Mouse (Mus musculus) midbrain, embryonic 11.5 days (tissue): ENCODE results near the gene Oaz3. TPM values are rescaled to one million over a fixed set of nuclear protein-coding genes. Genes with fewer than 3 reads are reported as not detected.

ENCODE experiments used
- ATAC-seq: fragments of 200-750 bp; cut with Nextera tagmentation; 2 replicates; pipeline ENCODE4 v1.8.0; 2017; ENCODE audit warnings: moderate TSS enrichment, moderate library complexity; ENCODE audit not compliant: low FRiP score
- DNase-seq: peaks from one replicate; pipeline ENCODE4 v3.0.0; 2015; ENCODE audit warnings: low spot score; ENCODE audit errors: missing footprints
- H3K27ac ChIP-seq: fragments of 300-500 bp; sonication (generic); 2 replicates; pipeline ENCODE4 v1.5.1; 2014; ENCODE audit warnings: low read depth, low read length
- H3K27me3 ChIP-seq: fragments of 300-500 bp; sonication (generic); 2 replicates; pipeline ENCODE4 v1.6.1; 2014; ENCODE audit warnings: mild to moderate bottlenecking, low read length, moderate library complexity, mixed read lengths; ENCODE audit not compliant: control insufficient read depth, insufficient read depth
- H3K36me3 ChIP-seq: fragments of 300-500 bp; sonication (generic); 2 replicates; pipeline ENCODE4 v1.6.1; 2014; ENCODE audit warnings: mild to moderate bottlenecking, low read length, moderate library complexity, mixed read lengths; ENCODE audit not compliant: control insufficient read depth, insufficient read depth
- H3K4me1 ChIP-seq: fragments of 300-500 bp; sonication (generic); 2 replicates; pipeline ENCODE4 v1.6.1; 2014; ENCODE audit warnings: low read length; ENCODE audit not compliant: control insufficient read depth, insufficient read depth
- H3K4me2 ChIP-seq: fragments of 300-500 bp; sonication (generic); 2 replicates; pipeline ENCODE4 v1.6.1; 2014; ENCODE audit warnings: mild to moderate bottlenecking, moderate library complexity
- H3K4me3 ChIP-seq: fragments of 300-500 bp; sonication (generic); 2 replicates; pipeline ENCODE4 v1.5.1; 2014; ENCODE audit warnings: low read depth, low read length
- H3K9ac ChIP-seq: fragments of 300-500 bp; sonication (generic); 2 replicates; pipeline ENCODE4 v1.6.1; 2014; ENCODE audit warnings: low read length
- H3K9me3 ChIP-seq: fragments of 300-500 bp; sonication (generic); 2 replicates; pipeline ENCODE4 v1.6.1; 2016; ENCODE audit warnings: low read length; ENCODE audit not compliant: control insufficient read depth
- WGBS: fragments of 180-500 bp; shearing (Covaris S2); extraction: QIAGEN DNeasy Blood & Tissue Kit; methylation state at CpG from one replicate; pipeline ENCODE4 v1.1.7; 2014; 5-methylcytosine and 5-hydroxymethylcytosine counted together
- polyA plus RNA-seq: library from polyadenylated mRNA; unstranded; fragments of >200 nt; fragmentation: Nextera tagmentation; extraction: Ambion mirVana; gene quantifications from 2 replicates; pipeline ENCODE4 v1.2.1, GENCODE M21; 2014

Gene Oaz3
- 0.12 TPM in 1 of 2 replicates, not detected in the other for polyA plus RNA-seq

DNA sequence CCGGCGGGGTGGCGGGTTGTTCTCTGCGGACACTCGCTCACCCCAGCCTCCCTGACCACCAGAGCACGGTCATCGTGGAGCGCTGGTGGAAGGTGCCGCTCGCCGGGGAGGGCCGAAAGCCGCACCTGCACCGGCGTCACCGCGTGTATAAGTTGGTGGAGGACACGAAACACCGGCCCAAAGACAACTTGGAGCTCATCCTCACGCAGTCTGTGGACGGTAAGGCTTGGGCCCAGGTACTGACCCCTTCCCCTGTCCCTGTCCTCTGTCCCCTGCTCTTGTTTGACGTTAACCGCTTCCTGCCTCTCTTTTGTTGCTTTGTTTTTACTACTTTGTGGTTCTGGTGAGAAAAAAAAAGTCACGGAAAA, at the start of gene Oaz3:
TSS of gene Oaz3 (minus strand) at position 319 of the 368 bp plus-strand sequence.
- Histone ChIP-seq H3K27ac (no peak within 1 kb of the TSS), H3K4me3 (peak within 1 kb of the TSS; percentile 70), H3K4me2 (peak within 1 kb of the TSS; percentile 84), H3K4me1 (peaks cover 5% of the 10 kb centered on the region), H3K27me3 (no peaks in the 10 kb centered on the region), H3K9ac (peak within 1 kb of the TSS; percentile 79), H3K36me3 (peaks cover 13% of the 10 kb centered on the region), H3K9me3 (no peaks in the 10 kb centered on the region)
- under 1% methylated on average over 24 of the region's 24 CpGs for WGBS
- no peak for DNase-seq
- ATAC-seq = no peak

DNA sequence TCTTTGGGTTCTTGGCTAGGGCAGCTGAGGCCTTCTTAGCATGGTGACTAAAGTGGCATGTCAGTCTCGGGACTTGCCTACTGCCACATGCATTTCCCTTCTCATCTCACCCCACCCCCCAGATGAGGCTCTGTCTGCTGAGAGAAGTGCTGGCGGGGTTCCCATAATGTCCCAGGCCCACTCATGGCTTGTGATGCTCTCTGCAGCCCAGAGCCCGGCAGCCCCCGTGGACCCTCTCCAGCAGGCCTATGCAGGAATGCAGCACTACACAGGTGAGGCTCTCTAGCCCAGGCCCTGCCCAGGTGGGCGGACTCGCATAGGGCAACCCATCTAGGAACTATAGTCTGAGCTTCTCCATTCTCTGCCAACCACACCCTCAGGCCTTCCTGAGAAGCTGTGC, 43.9 kb upstream of the Oaz3 start:
- WGBS = 81% methylated on average over 6 of the region's 6 CpGs
- no peak overlapping the region for H3K4me2 ChIP-seq
- no peaks in the 10 kb centered on the region for H3K9me3 ChIP-seq
- H3K4me3 ChIP-seq = no peak overlapping the region
- peaks cover 9% of the 10 kb centered on the region; the same call in 1 of the 2 replicates for H3K36me3 ChIP-seq
- ATAC-seq = no peak
- H3K4me1 ChIP-seq = peaks cover 38% of the 10 kb centered on the region
- no peak overlapping the region for H3K9ac ChIP-seq
- DNase-seq = no peak
- no peak overlapping the region for H3K27ac ChIP-seq
- no peaks in the 10 kb centered on the region for H3K27me3 ChIP-seq

DNA sequence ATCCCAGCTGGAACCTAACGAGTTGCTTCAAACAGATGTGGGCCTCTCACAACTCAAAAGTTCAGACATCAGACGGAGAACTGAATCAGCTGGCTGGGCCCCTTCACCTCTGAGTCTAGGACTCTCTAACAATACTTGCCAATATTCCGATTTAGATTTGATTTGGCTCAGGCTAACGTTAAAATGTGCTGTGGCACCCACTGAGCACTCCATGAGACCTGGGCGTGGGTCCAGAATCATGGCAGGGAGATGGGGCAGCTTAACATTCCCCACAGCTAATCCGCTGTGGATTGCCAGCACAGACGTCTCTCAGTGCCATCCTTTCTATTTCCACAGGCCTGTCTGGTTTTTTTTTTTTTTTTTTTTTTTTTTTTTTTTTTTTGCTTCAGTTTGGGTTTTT, 42.2 kb upstream of the Oaz3 start:
- DNase-seq = no peak
- 65% methylated on average over 7 of the region's 7 CpGs for WGBS
- no peak overlapping the region for H3K9ac ChIP-seq
- peaks cover 9% of the 10 kb centered on the region; the same call in 1 of the 2 replicates for H3K36me3 ChIP-seq
- ATAC-seq = no peak
- no peak overlapping the region for H3K4me2 ChIP-seq
- no peak overlapping the region for H3K4me3 ChIP-seq
- H3K27me3 ChIP-seq = no peaks in the 10 kb centered on the region
- H3K4me1 ChIP-seq = peaks cover 44% of the 10 kb centered on the region
- no peaks in the 10 kb centered on the region for H3K9me3 ChIP-seq
- H3K27ac ChIP-seq = no peak overlapping the region

DNA sequence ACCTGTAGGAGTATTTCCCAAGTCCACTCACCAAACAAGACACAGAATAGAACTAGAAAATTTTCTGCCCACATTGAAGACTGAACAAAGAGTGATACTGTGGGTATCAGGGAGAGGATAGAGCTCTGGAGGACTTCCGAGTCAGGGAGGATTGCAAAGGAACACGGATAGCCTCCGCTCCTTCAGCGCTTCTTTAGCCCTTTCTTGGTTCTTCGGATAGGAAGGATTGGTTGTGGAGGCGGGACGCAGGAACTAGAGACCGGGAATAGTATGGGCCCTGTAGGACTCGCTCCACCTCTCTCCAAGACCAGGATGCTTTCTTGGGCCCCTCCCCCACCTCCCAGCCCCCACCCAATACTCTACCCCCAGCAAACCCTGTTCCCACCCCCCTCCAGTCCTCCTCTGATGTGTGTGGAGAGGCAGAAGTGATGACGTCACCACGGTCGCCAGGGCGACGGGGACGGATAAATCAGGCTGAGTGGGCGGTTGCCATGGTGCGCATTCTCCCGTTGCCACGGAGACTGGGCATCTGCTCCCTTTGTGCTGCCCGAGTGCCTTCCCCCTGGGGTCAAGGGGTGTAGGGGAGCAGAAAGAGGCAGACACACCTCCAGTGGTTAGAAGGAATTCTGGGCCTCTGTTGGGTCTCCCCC, 40.2 kb upstream of the Oaz3 start:
- peak overlapping the region; percentile 87 for H3K27ac ChIP-seq
- no peaks in the 10 kb centered on the region for H3K9me3 ChIP-seq
- peaks cover 53% of the 10 kb centered on the region for H3K4me1 ChIP-seq
- H3K4me3 ChIP-seq = peak overlapping the region; percentile 8; the same call in 1 of the 2 replicates
- H3K36me3 ChIP-seq = peaks cover 4% of the 10 kb centered on the region; the same call in 1 of the 2 replicates
- no peaks in the 10 kb centered on the region for H3K27me3 ChIP-seq
- peak overlapping the region; percentile 44 for H3K4me2 ChIP-seq
- ATAC-seq = peak; percentile 95
- 7% methylated on average over 20 of the region's 20 CpGs for WGBS
- H3K9ac ChIP-seq = peak overlapping the region; percentile 44
- DNase-seq = peak; percentile 100

DNA sequence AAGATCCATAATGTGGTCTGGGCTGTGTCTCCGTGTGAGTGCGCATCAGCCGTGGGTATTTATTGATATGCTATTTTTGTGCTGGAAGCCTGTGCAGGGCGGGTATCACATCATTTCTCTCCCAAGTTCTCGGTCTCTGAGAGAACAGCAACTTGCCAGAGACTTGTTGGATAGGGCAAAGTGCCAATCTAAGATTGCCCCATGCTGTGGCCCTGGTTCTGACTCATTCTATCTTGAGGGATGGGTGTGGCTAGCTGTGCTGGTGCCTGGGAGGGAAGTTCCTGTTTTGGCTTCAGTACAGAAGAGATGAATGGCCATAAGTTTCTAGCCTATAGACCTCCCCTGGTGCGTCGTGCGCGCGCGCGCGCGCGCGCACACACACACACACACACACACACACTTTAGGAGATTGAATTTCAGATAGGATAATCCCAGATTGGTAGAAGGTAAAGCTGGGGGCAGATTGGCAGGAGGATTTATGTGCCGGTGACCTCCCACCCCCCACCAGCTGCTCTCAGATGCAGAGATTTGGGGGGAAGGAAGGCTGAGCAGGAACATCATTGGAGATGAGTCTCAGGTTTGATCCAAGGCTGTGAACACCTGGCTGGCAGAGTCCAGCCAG, 39.2 kb upstream of the Oaz3 start:
- H3K27me3 ChIP-seq = no peaks in the 10 kb centered on the region
- WGBS = 85% methylated on average over 17 of the region's 17 CpGs
- H3K4me2 ChIP-seq = no peak overlapping the region
- peaks cover 3% of the 10 kb centered on the region; the same call in 1 of the 2 replicates for H3K36me3 ChIP-seq
- no peak overlapping the region for H3K4me3 ChIP-seq
- no peaks in the 10 kb centered on the region for H3K9me3 ChIP-seq
- no peak overlapping the region for H3K9ac ChIP-seq
- ATAC-seq (no peak), DNase-seq (no peak)
- H3K4me1 ChIP-seq = peaks cover 57% of the 10 kb centered on the region
- peak overlapping the region; percentile 85 for H3K27ac ChIP-seq

DNA sequence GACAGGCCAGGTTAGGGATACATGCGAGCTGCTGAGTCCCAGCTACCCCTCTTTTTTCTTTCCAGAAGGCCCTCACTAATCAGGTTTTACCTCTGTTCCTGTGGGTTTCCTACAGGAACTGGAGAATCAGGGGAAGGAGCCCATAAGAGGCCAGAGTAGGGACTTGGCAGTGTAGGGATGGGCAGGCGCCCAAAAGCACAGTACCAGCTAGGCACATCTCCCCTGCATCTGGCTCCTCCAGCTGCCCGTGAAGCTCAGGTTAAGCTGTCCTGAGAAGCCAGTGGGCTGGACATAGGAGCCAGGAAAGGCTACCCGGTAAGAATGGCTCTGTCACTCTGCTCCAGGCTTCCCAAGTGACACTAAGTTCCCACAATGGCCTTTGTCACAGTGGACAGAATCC, 37.7 kb upstream of the Oaz3 start:
- peaks cover 66% of the 10 kb centered on the region for H3K4me1 ChIP-seq
- H3K4me2 ChIP-seq = peak overlapping the region; percentile 6; the same call in 1 of the 2 replicates

DNA sequence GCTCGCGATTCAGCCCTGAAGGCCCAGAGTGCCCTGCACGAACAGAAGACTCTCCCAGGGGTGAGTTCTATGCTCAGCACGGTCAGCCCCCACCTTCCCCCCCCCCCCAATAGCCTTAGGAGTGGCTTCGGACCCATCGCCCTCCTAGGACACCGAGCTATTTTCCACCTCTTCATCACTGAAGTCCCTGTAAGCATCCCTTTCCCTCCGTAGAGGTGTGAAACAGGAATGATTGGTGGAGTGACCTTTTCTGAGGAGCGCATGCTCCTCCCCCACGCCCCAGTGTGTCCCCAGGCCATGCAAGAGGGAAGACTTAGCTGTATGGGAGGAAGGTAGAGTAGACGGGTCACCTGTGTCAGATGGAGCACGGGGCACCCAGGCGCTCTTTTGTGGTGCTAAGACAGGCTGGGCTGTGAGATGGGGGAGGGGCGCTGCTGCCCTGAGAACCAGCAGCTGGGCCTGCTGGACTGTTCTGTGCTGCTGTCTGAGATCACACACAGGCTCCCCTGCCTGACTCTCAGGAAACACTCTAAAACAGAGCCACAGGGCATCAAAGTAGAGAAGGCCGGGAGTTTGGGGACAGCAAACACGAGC, 36.7 kb upstream of the Oaz3 start, which contains the start of gene Riiad1:
TSS of gene Riiad1 (minus strand) at position 51 of the 594 bp plus-strand sequence.
- H3K4me1 ChIP-seq = peaks cover 62% of the 10 kb centered on the region
- peak within 1 kb of the TSS; percentile 59 for H3K4me2 ChIP-seq
- no peak for DNase-seq
- no peaks in the 10 kb centered on the region for H3K36me3 ChIP-seq
- no peaks in the 10 kb centered on the region for H3K27me3 ChIP-seq
- H3K9me3 ChIP-seq = no peaks in the 10 kb centered on the region
- H3K27ac ChIP-seq = peak within 1 kb of the TSS; percentile 49
- ATAC-seq = no peak
- WGBS = 10% methylated on average over 16 of the region's 16 CpGs
- H3K9ac ChIP-seq = peak within 1 kb of the TSS; percentile 83
- H3K4me3 ChIP-seq = peak within 1 kb of the TSS; percentile 56

More for the DNA sequence above, 37.7 kb upstream of the Oaz3 start:
- H3K36me3 ChIP-seq = no peaks in the 10 kb centered on the region
- no peak for DNase-seq
- H3K4me3 ChIP-seq = no peak overlapping the region
- 58% methylated on average over 4 of the region's 4 CpGs for WGBS
- H3K27me3 ChIP-seq = no peaks in the 10 kb centered on the region
- 0 out of 2 replicates have a peak overlapping the region, but pooled peaks have one; percentile 9 for H3K9ac ChIP-seq
- ATAC-seq = no peak
- no peaks in the 10 kb centered on the region for H3K9me3 ChIP-seq
- no peak overlapping the region for H3K27ac ChIP-seq

DNA sequence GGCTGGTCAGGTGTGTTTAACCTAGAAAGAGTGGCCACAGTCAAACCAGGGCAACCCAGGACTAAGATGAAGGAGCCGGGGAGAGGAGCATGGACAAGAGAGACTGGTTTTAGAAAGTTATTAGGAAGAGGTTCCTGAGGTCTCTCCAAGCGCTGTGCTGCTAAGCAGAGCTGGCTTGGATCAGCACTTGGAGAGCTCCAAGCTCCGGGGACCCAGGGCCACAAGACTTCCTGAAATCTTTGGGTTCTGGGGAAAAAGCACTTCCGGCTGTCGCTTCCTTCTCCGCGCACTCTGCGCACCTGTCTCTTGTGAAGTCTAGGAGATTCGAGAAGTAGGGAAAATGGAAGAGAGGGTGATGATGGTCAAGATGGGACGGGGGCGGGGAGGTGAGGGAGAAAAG, 35.8 kb upstream of the Oaz3 start:
- H3K27ac ChIP-seq = no peak overlapping the region
- H3K4me2 ChIP-seq = peak overlapping the region; percentile 59
- peak overlapping the region; percentile 56 for H3K4me3 ChIP-seq
- no peaks in the 10 kb centered on the region for H3K9me3 ChIP-seq
- no peaks in the 10 kb centered on the region for H3K27me3 ChIP-seq
- H3K9ac ChIP-seq = peak overlapping the region; percentile 83
- DNase-seq = no peak
- H3K36me3 ChIP-seq = no peaks in the 10 kb centered on the region
- no peak for ATAC-seq
- 12% methylated on average over 11 of the region's 11 CpGs for WGBS
- H3K4me1 ChIP-seq = peaks cover 54% of the 10 kb centered on the region
